Mouse (Mus musculus): ENCODE data around the gene Akap2. TPM values are rescaled to one million over a fixed set of nuclear protein-coding genes. Genes with fewer than 3 reads are reported as not detected.

Akap2 gene
- polyA plus RNA-seq, 1 experiment = 14.5 TPM

DNA sequence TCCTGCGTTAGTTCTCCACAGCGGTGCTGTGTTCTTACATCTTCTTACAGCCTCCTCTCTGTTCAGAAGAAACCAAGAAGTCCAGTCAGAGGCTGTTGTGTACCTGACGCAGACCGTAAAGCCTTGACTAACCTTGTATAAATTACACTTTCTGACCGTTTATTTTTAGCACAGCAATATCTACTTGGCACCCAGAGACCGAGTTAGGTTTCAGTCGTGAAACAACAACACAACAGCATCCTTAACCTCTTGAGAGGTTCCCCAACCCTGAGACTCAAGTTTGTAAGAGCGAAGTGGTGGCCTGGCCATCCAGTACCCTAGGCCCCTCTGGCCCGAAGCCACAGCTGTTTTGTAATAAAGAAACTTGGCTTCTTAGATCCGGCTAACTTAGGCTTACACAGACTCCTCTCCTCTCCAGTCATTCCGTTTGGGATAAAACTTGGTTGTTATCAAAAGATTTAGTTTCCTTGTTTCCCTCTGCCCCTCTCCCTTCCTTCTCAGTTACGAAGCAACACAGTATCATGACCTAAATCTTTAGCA lies 32.7 kb upstream of the Akap2 start:
- TF ChIP-seq POLR2A (IDR thresholded peaks at IDR 0.05; ENCODE audit: borderline replicate concordance, extremely low read depth, insufficient read depth, insufficient read length, poor library complexity, severe bottlenecking) (no peak), CTCF (IDR thresholded peaks at IDR 0.05; ENCODE audit: borderline replicate concordance, extremely low read depth, insufficient read depth, insufficient read length) (no peak)
- DNase-seq (ENCODE audit: low read depth) = no peak

DNA sequence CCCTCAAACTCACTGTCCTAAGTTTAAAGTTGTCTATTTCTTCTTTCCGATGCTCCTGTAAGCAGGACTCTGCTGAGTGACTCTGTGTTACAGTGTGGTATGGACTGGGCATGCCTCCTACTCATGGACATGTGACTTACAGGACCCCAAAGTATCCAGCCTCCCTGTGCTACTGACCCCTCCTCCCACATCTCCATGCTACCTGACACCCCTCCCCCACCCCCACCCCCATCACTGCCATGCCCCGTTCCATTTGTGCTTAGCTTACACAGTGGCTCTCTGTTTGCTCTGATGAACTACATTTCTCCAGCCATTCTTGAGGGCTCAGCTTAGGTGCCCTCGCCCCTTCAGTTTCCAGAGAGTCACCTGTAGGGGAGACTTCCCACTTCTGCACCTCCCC lies 30.7 kb upstream of the Akap2 start:
- no peak for TF ChIP-seq CTCF (IDR thresholded peaks at IDR 0.05; ENCODE audit: borderline replicate concordance, extremely low read depth, insufficient read depth, insufficient read length)
- TF ChIP-seq POLR2A (IDR thresholded peaks at IDR 0.05; ENCODE audit: borderline replicate concordance, extremely low read depth, insufficient read depth, insufficient read length, poor library complexity, severe bottlenecking) = no peak

GRCm38 (mm10) chr4:57687583-57687982 lies 29.9 kb upstream of the Akap2 start:
- no peak for TF ChIP-seq POLR2A (IDR thresholded peaks at IDR 0.05; ENCODE audit: borderline replicate concordance, extremely low read depth, insufficient read depth, insufficient read length, poor library complexity, severe bottlenecking)
- TF ChIP-seq CTCF (IDR thresholded peaks at IDR 0.05; ENCODE audit: borderline replicate concordance, extremely low read depth, insufficient read depth, insufficient read length) = no peak
- DNase-seq (ENCODE audit: low read depth) = no peak

More for the DNA sequence above, 30.7 kb upstream of the Akap2 start:
- DNase-seq (ENCODE audit: low read depth) = no peak

DNA sequence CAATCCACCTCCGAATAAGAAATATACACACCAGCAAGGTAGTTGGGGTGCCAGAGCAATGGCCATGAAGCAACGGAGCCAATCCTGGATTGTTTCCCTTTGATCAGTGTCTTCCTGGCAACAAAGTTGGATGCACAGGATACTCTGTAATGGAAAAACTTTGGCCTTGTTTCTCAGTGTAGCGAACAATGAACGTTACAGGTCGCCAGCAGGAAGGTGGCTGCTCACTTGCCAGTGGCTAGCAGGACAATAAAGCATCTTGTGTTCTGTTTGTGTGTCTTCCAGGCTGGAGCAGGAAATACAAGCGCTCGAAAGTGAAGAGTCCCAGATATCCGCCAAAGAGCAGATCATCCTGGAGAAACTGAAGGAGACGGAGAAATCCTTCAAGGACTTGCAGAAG lies 29.3 kb upstream of the Akap2 start:
- TF ChIP-seq POLR2A (IDR thresholded peaks at IDR 0.05; ENCODE audit: borderline replicate concordance, extremely low read depth, insufficient read depth, insufficient read length, poor library complexity, severe bottlenecking) = no peak
- TF ChIP-seq CTCF (IDR thresholded peaks at IDR 0.05; ENCODE audit: borderline replicate concordance, extremely low read depth, insufficient read depth, insufficient read length) = no peak
- no peak for DNase-seq (ENCODE audit: low read depth)

- DNase-seq (ENCODE audit: low read depth) = no peak
- TF ChIP-seq POLR2A (IDR thresholded peaks at IDR 0.05; ENCODE audit: borderline replicate concordance, extremely low read depth, insufficient read depth, insufficient read length, poor library complexity, severe bottlenecking) (no peak), CTCF (IDR thresholded peaks at IDR 0.05; ENCODE audit: borderline replicate concordance, extremely low read depth, insufficient read depth, insufficient read length) (no peak)
These were observed 27.5 kb upstream of the Akap2 start for GRCm38 (mm10) chr4:57690001-57690400.

- TF ChIP-seq CTCF (IDR thresholded peaks at IDR 0.05; ENCODE audit: borderline replicate concordance, extremely low read depth, insufficient read depth, insufficient read length) (no peak), POLR2A (IDR thresholded peaks at IDR 0.05; ENCODE audit: borderline replicate concordance, extremely low read depth, insufficient read depth, insufficient read length, poor library complexity, severe bottlenecking) (no peak)
- DNase-seq (ENCODE audit: low read depth) = no peak
These were observed 26.7 kb upstream of the Akap2 start for GRCm38 (mm10) chr4:57690805-57691204.

GRCm38 (mm10) chr4:57694356-57695136 lies 22.9 kb upstream of the Akap2 start:
- DNase-seq (ENCODE audit: low read depth) = no peak
- TF ChIP-seq POLR2A (IDR thresholded peaks at IDR 0.05; ENCODE audit: borderline replicate concordance, extremely low read depth, insufficient read depth, insufficient read length, poor library complexity, severe bottlenecking) (no peak), CTCF (IDR thresholded peaks at IDR 0.05; ENCODE audit: borderline replicate concordance, extremely low read depth, insufficient read depth, insufficient read length) (no peak)

- DNase-seq (ENCODE audit: low read depth) = no peak
- TF ChIP-seq CTCF (IDR thresholded peaks at IDR 0.05; ENCODE audit: borderline replicate concordance, extremely low read depth, insufficient read depth, insufficient read length) (no peak), POLR2A (IDR thresholded peaks at IDR 0.05; ENCODE audit: borderline replicate concordance, extremely low read depth, insufficient read depth, insufficient read length, poor library complexity, severe bottlenecking) (no peak)
These were observed 20.5 kb upstream of the Akap2 start for GRCm38 (mm10) chr4:57696955-57697354.

GRCm38 (mm10) chr4:57697918-57698611 lies 19.4 kb upstream of the Akap2 start:
- no peak for DNase-seq (ENCODE audit: low read depth)
- TF ChIP-seq POLR2A (IDR thresholded peaks at IDR 0.05; ENCODE audit: borderline replicate concordance, extremely low read depth, insufficient read depth, insufficient read length, poor library complexity, severe bottlenecking) (no peak), CTCF (IDR thresholded peaks at IDR 0.05; ENCODE audit: borderline replicate concordance, extremely low read depth, insufficient read depth, insufficient read length) (no peak)

DNA sequence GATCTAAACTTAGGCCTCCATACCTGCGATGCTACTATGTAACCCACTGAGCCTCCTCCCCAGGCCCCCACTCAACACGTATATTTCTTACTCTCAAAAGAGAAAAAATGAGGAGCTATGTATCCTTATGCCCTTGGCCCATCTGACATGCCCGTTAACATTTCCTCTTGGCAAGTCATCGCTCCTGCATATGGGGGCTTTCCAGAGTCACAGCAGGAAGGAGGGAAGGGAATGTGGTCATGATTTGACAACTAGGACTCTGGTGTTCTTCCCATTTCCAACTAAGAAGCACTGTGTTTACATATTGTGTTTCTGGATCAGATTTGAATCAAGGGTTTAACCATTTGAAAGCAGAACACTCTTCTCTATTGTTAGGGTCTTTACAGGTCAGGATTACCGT lies 15.9 kb upstream of the Akap2 start:
- TF ChIP-seq CTCF (IDR thresholded peaks at IDR 0.05; ENCODE audit: borderline replicate concordance, extremely low read depth, insufficient read depth, insufficient read length) = no peak
- TF ChIP-seq POLR2A (IDR thresholded peaks at IDR 0.05; ENCODE audit: borderline replicate concordance, extremely low read depth, insufficient read depth, insufficient read length, poor library complexity, severe bottlenecking) = no peak
- no peak for DNase-seq (ENCODE audit: low read depth)

DNA sequence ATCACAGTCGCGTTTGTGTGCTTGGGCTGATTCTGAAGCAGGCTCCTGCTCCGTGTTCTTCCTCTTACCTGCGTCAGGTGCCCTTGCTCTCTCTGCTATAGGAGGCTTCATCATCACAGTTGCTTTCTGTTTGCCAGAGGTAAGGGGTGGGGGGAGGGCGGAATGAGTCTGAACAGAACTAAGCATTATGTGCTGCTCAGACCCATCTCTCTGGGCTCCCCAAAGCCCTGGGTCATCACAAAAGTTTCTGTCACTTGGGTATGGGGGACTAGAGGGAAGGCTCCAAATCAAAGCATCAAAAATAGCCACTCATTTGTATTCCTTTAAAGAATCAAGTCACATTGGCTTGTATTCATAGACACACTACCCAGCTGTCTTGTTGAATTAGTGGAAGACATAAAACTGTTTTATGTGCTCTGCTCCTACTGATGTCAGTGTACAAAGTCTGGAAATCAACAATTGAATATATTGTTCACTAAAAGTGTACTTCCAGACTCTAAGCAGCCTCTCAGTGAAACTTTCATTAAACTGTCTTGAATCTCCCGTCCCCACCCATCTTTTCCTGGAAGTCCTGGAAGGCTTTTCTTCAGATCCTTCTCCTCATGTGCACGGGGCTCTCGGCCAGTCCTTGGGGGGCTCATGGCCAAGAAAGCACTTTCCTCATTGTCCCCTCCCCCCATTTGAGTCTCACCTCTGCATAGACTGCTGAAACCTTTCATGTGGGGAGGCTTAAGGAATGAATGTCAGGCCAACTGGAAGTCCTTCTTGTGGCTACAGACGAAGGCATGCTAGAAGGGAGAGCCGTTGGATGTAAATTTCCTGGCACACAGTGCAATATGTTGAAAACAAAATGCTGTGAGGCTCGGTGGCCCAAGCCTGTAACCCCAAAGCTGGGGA lies 13.6 kb upstream of the Akap2 start:
- TF ChIP-seq POLR2A (IDR thresholded peaks at IDR 0.05; ENCODE audit: borderline replicate concordance, extremely low read depth, insufficient read depth, insufficient read length, poor library complexity, severe bottlenecking) = no peak
- no peak for TF ChIP-seq CTCF (IDR thresholded peaks at IDR 0.05; ENCODE audit: borderline replicate concordance, extremely low read depth, insufficient read depth, insufficient read length)
- no peak for DNase-seq (ENCODE audit: low read depth)

Measured in brain, embryonic 14.5 days (tissue).